Mouse (Mus musculus) kidney, postnatal 36 days (tissue): Measurements from ENCODE around the gene Ilf2.

Experiments used
- DNase-seq, 2 experiments: peaks; one replicate each; pipeline ENCODE4 v3.0.0; 2021 to 2022; ENCODE audit warnings: mixed read lengths in 2 of 2

Gene Ilf2

GRCm38 (mm10) chr3:90509747-90510123 is 33.8 kb downstream of the Ilf2 start:
- no peak for DNase-seq

DNA sequence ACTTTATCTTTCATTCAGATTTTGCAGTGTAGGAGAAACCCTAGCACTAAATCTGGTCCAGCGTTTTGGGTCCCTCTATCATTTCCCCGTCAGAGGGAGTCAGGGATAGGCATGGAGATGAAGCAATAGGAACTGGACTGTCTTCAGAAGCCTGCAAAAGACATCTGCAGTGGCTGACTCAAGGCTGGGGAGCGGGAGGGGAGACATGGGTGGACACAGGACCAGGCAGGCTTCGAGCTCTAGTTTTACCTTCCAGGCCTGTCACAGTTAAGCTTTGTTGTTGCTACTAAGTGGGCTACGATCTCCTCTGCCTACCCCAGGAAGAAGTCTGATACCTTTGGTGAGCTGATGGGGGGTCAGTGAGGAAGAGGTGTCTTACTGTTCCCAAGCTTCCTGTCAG is 36.4 kb downstream of the Ilf2 start:
- no peak for DNase-seq

DNA sequence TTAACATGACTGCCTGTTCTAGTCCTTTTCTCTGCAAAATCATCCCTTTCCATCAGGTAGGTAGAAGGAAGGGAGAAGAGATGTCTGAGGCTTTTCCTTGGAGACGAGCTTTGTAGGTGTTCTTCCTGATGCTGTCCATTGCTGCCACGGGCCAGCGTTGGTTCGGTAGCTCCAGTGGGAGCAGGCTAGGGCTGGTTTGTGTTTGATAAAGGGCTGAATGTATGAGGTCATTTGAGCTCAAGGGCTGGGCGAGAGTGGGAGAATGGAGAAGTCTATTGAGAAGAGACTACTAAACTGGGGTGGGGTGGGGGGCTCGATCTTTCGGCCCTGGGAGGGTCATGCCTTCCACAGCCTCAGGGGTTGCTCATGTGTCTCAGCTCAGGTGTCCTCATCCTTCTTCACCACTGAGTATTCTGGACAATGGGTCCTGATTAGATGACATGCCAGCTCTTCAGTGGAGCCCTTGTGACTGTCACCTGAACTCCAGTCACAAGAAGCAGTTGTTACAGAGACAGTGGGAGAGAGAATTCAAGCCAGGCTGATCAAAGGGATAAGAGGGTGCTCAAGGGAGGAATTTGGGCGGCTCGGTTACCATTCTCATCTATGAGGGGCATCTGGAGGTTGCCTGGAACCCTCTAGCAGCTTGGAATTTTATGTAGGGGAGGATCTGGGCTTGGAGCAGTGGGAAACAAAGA is 37.2 kb downstream of the Ilf2 start:
- DNase-seq = no peak

- peak; percentile 88 to 93 for DNase-seq
Measured at GRCm38 (mm10) chr3:90513796-90514590, 38.1 kb downstream of the Ilf2 start, which contains the start of the genes S100a1 and S100a13. TSS of gene S100a1 (minus strand) at chr3:90514392. TSS of gene S100a13 (plus strand) at chr3:90514435.

DNA sequence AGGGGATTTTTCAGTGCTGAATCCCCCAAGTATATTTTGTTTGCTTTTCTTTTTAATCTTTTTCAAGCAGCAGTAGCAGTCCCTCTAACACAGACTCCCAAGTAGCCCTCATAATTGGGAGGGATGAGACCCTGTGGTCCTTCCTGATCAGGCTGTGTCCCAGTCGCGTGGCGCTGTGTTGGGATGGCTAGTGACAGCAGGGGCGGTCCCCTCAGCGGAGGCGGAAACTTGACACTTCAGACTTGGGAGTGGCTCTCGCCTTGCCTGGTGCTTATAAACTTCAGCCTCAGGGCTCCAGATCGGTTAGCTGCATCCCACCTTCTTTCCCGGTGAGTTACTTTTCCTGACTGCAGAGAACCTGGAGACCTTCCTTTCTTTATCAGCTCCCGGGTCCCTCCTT is 38.8 kb downstream of the Ilf2 start:
- DNase-seq = peak; percentile 81 to 85

DNA sequence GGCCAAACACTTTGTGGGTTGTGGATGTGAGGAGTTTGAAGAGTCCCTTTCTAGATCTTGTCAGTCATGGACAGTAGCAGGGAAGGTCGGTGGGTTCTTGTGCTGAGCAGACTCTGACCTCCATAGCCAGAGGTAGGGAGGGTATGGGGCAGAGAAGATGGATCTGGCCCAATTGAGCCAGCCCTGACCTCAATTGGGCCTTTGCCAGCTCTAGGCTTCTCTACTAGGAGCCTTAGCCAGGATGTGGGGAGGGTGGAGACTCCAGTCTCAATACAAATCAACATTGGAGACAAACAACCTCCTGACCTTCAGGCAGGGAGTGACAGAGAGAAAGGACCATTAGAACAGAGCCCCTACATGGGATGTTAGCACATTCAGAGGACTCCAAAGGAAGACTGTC is 39.3 kb downstream of the Ilf2 start:
- DNase-seq = peak; percentile 76 to 79

- no peak for DNase-seq
Measured at GRCm38 (mm10) chr3:90515789-90516188, 39.9 kb downstream of the Ilf2 start.

DNA sequence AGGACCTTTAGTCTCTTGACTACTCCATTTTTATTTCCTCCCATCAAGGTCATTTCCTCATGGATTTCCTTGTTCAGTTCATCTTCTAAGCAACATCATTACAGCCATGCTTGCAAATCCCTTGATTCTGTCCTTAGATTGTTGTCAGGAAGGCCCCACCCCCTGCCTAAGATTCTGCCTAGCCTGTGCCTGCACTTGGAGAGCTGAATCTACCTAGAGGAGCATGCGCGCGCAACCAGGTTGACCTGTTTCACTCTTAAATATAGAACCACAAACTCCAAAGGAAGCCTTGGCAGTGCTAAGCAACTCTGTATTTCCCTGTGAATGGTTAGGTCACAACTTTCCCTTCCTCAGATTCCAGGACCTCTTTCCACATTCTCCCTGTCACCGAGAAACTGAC is 41.8 kb downstream of the Ilf2 start:
- no peak for DNase-seq

GRCm38 (mm10) chr3:90525421-90525820 is 49.5 kb downstream of the Ilf2 start:
- DNase-seq = peak; percentile 60 to 75

DNA sequence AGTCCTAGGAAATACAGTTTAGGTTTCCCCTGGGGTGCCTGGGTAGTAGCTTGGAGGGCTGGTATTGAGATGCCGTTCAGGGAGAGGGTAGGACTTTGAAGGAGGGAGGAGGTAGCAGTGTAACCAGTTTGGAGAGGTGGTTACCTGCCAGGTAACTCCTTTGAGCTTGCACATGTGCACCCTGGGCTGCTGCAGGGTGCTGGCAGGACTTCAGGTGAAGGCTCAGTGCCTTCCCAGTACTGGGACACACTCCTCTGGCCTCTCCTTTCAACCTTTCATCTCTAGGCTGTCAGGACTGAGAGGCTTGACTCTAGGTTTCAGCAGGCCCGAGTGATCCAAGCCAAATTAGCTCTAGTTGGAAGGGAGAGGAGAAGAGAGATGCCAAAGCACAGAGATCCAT is 50.1 kb downstream of the Ilf2 start:
- DNase-seq = no peak

DNA sequence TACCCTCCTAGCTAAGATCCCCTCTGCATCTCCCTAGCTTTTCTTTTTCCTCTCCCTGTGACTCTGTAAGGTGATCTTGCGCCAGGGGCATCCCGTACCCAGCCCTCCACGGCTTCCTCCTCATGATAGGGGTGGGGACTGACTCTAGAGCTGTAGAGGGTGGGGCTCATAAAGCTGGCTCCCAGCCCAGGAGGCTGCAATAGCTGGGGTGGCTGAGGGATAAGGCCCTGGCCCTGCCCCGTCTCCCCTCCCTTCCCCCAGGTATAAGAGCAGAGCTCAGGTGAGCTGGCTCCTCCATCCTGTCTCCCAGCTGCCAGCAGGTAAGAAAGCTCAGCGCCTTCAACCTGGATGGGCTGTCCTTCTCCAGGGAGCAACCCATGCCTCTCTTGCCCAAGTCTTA is 50.7 kb downstream of the Ilf2 start, which contains the start of gene S100a14:
TSS of gene S100a14 (plus strand) at position 277 of the 400 bp plus-strand sequence.
- DNase-seq = no peak

DNA sequence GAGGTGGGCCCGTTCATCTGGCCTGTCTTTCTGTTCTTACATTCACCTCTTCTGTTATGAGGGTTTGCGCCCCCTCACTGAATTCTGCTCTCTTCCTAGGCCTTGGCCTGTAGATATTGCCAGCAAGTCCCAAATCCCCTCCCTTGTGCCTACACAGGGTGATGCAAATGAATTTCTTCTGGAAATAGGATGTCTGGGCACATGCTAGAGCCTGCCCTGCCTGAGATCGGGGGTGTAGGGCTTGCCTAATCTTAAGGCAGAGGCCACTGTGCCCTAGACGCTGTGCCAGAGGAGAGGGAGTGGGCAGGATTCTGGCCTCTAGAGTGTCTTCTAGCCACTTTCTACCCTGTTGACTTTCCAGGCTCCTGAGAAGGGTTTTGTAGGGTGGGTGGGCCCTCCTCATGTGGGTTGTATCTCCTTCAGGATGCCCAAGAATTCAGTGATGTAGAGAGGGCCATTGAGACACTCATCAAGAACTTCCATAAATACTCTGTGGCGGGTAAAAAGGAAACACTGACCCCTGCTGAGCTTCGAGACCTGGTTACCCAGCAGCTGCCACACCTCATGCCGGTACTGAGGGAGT is 51.5 kb downstream of the Ilf2 start:
- no peak for DNase-seq

DNA sequence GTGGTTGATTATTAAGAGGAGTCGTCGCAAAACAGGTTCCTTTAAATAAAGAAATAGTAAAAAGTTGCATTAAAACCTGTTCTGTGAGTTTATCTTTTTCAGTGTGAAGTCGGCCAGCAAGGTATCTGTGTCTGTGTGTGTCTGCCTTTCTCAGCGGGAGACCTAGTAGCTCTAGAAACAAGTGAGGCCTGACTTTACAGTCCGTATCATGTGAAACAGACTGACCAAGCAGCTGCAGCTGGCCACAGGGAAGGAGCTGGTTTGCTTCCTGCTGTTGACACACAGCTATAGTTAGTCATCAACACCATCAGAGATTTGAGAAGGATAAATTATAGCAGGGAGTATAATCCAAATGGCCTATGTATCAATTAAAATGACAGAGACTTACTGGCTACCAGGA is 55.8 kb downstream of the Ilf2 start:
- DNase-seq = no peak

- DNase-seq = no peak
Measured at GRCm38 (mm10) chr3:90535446-90535845, 59.5 kb downstream of the Ilf2 start.

GRCm38 (mm10) chr3:90537141-90537904 is 61.4 kb downstream of the Ilf2 start, which contains the start of gene S100a16:
TSS of gene S100a16 (plus strand) at chr3:90537254.
- DNase-seq = peak; percentile 87 to 91

DNA sequence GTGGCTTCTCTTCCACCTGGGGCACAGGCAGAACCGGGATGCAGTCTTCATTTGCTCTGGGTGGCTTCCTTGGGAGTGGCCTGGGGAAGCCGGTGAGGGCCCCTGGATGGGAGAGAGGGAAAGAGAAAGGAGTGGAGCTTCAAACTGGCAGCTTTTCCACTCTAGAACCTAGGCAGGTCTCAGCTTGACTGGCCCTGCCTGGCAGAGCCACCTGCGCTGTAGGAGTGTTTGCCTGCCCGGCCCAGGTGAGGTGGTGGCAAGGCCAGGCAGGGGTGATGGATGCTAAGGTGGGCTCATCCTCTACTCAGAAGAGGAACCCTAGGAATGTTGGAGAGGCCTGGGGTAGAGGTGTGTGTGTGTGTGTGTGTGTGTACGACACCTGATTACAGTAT is 62.0 kb downstream of the Ilf2 start:
- DNase-seq = no peak
